Mouse (Mus musculus) hindbrain, embryonic 15.5 days (tissue): ENCODE results near the gene Hoxa7. TPM values are rescaled to one million over a fixed set of nuclear protein-coding genes. Genes with fewer than 3 reads are reported as not detected.

Experiments
- ATAC-seq: fragments of 200-750 bp; cut with Nextera tagmentation; 2 replicates; pipeline ENCODE4 v1.8.0; 2017; ENCODE audit warnings: low read depth, moderate number of reproducible peaks, moderate TSS enrichment; ENCODE audit not compliant: low FRiP score
- H3K27ac ChIP-seq: fragments of 300-500 bp; sonication (generic); replicated peaks from 2 replicates; pipeline ENCODE4 v1.5.1; 2015; ENCODE audit warnings: mild to moderate bottlenecking, inconsistent platforms
- H3K27me3 ChIP-seq: fragments of 300-500 bp; sonication (generic); 2 replicates; pipeline ENCODE4 v1.6.1; 2015; ENCODE audit warnings: control low read depth, inconsistent platforms
- H3K36me3 ChIP-seq: fragments of 300-500 bp; sonication (generic); 2 replicates; pipeline ENCODE4 v1.6.1; 2015; ENCODE audit warnings: control low read depth, inconsistent platforms
- H3K4me1 ChIP-seq: fragments of 300-500 bp; sonication (generic); replicated peaks from 2 replicates; pipeline ENCODE4 v1.6.1; 2015; ENCODE audit warnings: control low read depth, inconsistent platforms
- H3K4me2 ChIP-seq: fragments of 300-500 bp; sonication (generic); 2 replicates; pipeline ENCODE4 v1.6.1; 2015; ENCODE audit warnings: moderate library complexity, mild to moderate bottlenecking, inconsistent platforms
- H3K4me3 ChIP-seq: fragments of 300-500 bp; sonication (generic); 2 replicates; pipeline ENCODE4 v1.5.1; 2015; ENCODE audit warnings: mild to moderate bottlenecking, inconsistent platforms
- H3K9ac ChIP-seq: fragments of 300-500 bp; sonication (generic); 2 replicates; pipeline ENCODE4 v1.6.1; 2015; ENCODE audit warnings: inconsistent platforms
- H3K9me3 ChIP-seq: fragments of 300-500 bp; sonication (generic); 2 replicates; pipeline ENCODE4 v1.6.1; 2016; ENCODE audit warnings: control low read depth, inconsistent platforms
- WGBS: fragments of 180-500 bp; shearing (Covaris S2); methylation state at CpG from one replicate; pipeline ENCODE4 v1.1.7; 2015; 5-methylcytosine and 5-hydroxymethylcytosine counted together
- polyA plus RNA-seq: library from polyadenylated mRNA; unstranded; fragments of >200 nt; fragmentation: Nextera tagmentation; extraction: Ambion mirVana; gene quantifications from 2 replicates; pipeline ENCODE4 v1.2.1, GENCODE M21; 2015

Gene Hoxa7
- polyA plus RNA-seq, 1 experiment from 2014 or later, result 20.5 TPM

- Histone ChIP-seq H3K9me3 (no peaks in the 10 kb centered on the region), H3K27me3 (peaks cover 95% of the 10 kb centered on the region), H3K36me3 (no peaks in the 10 kb centered on the region), H3K4me2 (no peak overlapping the region), H3K9ac (no peak overlapping the region), H3K4me1 (peaks cover 8% of the 10 kb centered on the region), H3K27ac (no peak overlapping the region), H3K4me3 (no peak overlapping the region)
- 2% methylated on average over 69 of the region's 69 CpGs for WGBS
- ATAC-seq, result no peak
These were observed 4.2 kb upstream of the Hoxa7 start for GRCm38 (mm10) chr6:52225612-52226568.

- H3K27me3 ChIP-seq, result peaks cover 98% of the 10 kb centered on the region
- no peak overlapping the region for H3K4me2 ChIP-seq
- no peak overlapping the region for H3K27ac ChIP-seq
- H3K9ac ChIP-seq, result no peak overlapping the region
- H3K9me3 ChIP-seq, result no peaks in the 10 kb centered on the region
- H3K36me3 ChIP-seq, result no peaks in the 10 kb centered on the region
- H3K4me3 ChIP-seq, result no peak overlapping the region
- WGBS, result under 1% methylated on average over 33 of the region's 36 CpGs
- H3K4me1 ChIP-seq, result peaks cover 8% of the 10 kb centered on the region
- ATAC-seq, result no peak
These were observed 3.4 kb upstream of the Hoxa7 start for GRCm38 (mm10) chr6:52224895-52225611.

GRCm38 (mm10) chr6:52223939-52224760, 2.5 kb upstream of the Hoxa7 start:
- 2% methylated on average over 24 of the region's 24 CpGs for WGBS
- Histone ChIP-seq H3K36me3 (no peaks in the 10 kb centered on the region), H3K9ac (no peak overlapping the region), H3K27me3 (peaks cover 97% of the 10 kb centered on the region), H3K9me3 (no peaks in the 10 kb centered on the region), H3K4me2 (no peak overlapping the region), H3K4me3 (no peak overlapping the region), H3K27ac (no peak overlapping the region), H3K4me1 (peaks cover 8% of the 10 kb centered on the region)
- ATAC-seq, result no peak

GRCm38 (mm10) chr6:52222729-52223128, 1.1 kb upstream of the Hoxa7 start:
- WGBS, result 15% methylated on average over 13 of the region's 13 CpGs
- Histone ChIP-seq H3K4me2 (no peak overlapping the region), H3K27ac (no peak overlapping the region), H3K9me3 (no peaks in the 10 kb centered on the region), H3K4me3 (no peak overlapping the region), H3K36me3 (no peaks in the 10 kb centered on the region), H3K27me3 (peaks cover 98% of the 10 kb centered on the region), H3K9ac (no peak overlapping the region), H3K4me1 (peaks cover 8% of the 10 kb centered on the region)
- ATAC-seq, result no peak

- peak overlapping the region; percentile 87 for H3K4me2 ChIP-seq
- no peaks in the 10 kb centered on the region for H3K36me3 ChIP-seq
- H3K27me3 ChIP-seq, result peaks cover 96% of the 10 kb centered on the region
- H3K4me1 ChIP-seq, result peaks cover 12% of the 10 kb centered on the region
- peak overlapping the region; percentile 47 for H3K4me3 ChIP-seq
- peak; percentile 32; the same call in 1 of the 2 replicates for ATAC-seq
- 7% methylated on average over 21 of the region's 21 CpGs for WGBS
- no peaks in the 10 kb centered on the region for H3K9me3 ChIP-seq
- no peak overlapping the region for H3K27ac ChIP-seq
- H3K9ac ChIP-seq, result no peak overlapping the region
These were observed 485 bp upstream of the Hoxa7 start for GRCm38 (mm10) chr6:52221993-52222685.

- Histone ChIP-seq H3K36me3 (no peaks in the 10 kb centered on the region), H3K9ac (no peak overlapping the region), H3K27ac (no peak overlapping the region), H3K4me3 (peak overlapping the region; percentile 47), H3K27me3 (peaks cover 92% of the 10 kb centered on the region), H3K4me2 (peak overlapping the region; percentile 87), H3K9me3 (no peaks in the 10 kb centered on the region), H3K4me1 (peaks cover 12% of the 10 kb centered on the region)
- no peak for ATAC-seq
- WGBS, result 6% methylated on average over 12 of the region's 12 CpGs
These were observed 766 bp downstream of the Hoxa7 start for GRCm38 (mm10) chr6:52220865-52221310.

- 17% methylated on average over 32 of the region's 32 CpGs for WGBS
- H3K9me3 ChIP-seq, result no peaks in the 10 kb centered on the region
- H3K4me2 ChIP-seq, result no peak overlapping the region
These were observed 1.4 kb downstream of the Hoxa7 start for GRCm38 (mm10) chr6:52220003-52220864.

GRCm38 (mm10) chr6:52219234-52219942, 2.3 kb downstream of the Hoxa7 start:
- H3K9ac ChIP-seq, result no peak overlapping the region
- peaks cover 92% of the 10 kb centered on the region for H3K27me3 ChIP-seq
- no peaks in the 10 kb centered on the region for H3K9me3 ChIP-seq
- H3K4me2 ChIP-seq, result no peak overlapping the region
- H3K4me1 ChIP-seq, result peaks cover 12% of the 10 kb centered on the region
- H3K27ac ChIP-seq, result no peak overlapping the region
- 21% methylated on average over 9 of the region's 9 CpGs for WGBS
- no peak for ATAC-seq
- H3K36me3 ChIP-seq, result no peaks in the 10 kb centered on the region
- no peak overlapping the region for H3K4me3 ChIP-seq

More at GRCm38 (mm10) chr6:52220003-52220864, 1.4 kb downstream of the Hoxa7 start:
- no peak overlapping the region for H3K9ac ChIP-seq
- H3K4me1 ChIP-seq, result peaks cover 12% of the 10 kb centered on the region
- H3K27ac ChIP-seq, result no peak overlapping the region
- no peak overlapping the region for H3K4me3 ChIP-seq
- no peak for ATAC-seq
- H3K27me3 ChIP-seq, result peaks cover 92% of the 10 kb centered on the region
- H3K36me3 ChIP-seq, result no peaks in the 10 kb centered on the region

- H3K4me3 ChIP-seq, result no peak overlapping the region
- H3K9me3 ChIP-seq, result no peaks in the 10 kb centered on the region
- no peak for ATAC-seq
- no peak overlapping the region for H3K27ac ChIP-seq
- no peaks in the 10 kb centered on the region for H3K36me3 ChIP-seq
- peaks cover 12% of the 10 kb centered on the region for H3K4me1 ChIP-seq
- H3K4me2 ChIP-seq, result no peak overlapping the region
- H3K9ac ChIP-seq, result no peak overlapping the region
- H3K27me3 ChIP-seq, result peaks cover 91% of the 10 kb centered on the region
- 9% methylated on average over 14 of the region's 14 CpGs for WGBS
These were observed 2.9 kb downstream of the Hoxa7 start for GRCm38 (mm10) chr6:52218643-52219215.
